In the genomic region with DNA sequence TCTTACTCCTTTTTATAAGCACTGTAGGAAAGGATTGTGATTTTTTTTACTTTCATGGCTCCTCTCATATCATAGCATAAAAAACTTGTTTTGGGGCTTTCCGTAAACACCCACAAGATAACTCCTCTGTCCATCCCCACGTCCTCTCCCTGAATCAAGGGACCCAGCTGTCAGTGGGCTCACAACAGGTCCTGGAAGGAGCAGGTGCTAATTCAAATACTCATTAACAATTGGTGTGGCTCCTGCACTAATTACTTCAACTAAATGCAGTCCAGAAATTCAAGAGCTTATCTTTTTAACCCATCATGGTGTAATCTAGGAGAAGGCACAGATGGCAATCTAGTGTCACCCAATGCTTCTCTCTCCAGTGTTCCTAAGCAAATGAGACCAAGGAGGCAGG, we compare ENCODE assay signal across 19 mouse cellular contexts. TPM values are rescaled to one million over a fixed set of nuclear protein-coding genes. Genes with fewer than 3 reads are reported as not detected.
DNase-seq lines count a peak whose midpoint lies in the region; ATAC-seq and TF ChIP-seq lines count a peak whose summit lies in the region.
"Had no signal": no experiment of that assay in that cellular context is flagged by ENCODE, and none has a peak within 500 bp of the region (broad histone marks: within the 10 kb centered on the region; RNA-seq: fewer than 3 reads in every experiment).

No protein-coding gene starts in this region.

- no peaks in the 10 kb centered on the region for H3K27me3 ChIP-seq in forebrain, embryonic 11.5 days (ENCODE audit: control insufficient read depth, insufficient read depth, low read length)
- no peaks in the 10 kb centered on the region for H3K27me3 ChIP-seq in forebrain, embryonic 10.5 days (ENCODE audit: poor library complexity, severe bottlenecking)
- H3K27me3 ChIP-seq in hindbrain, embryonic 12.5 days = no peaks in the 10 kb centered on the region
- H3K27me3 ChIP-seq in hindbrain, embryonic 10.5 days (ENCODE audit: insufficient read depth, poor library complexity, severe bottlenecking) = no peaks in the 10 kb centered on the region
- H3K27me3 ChIP-seq in midbrain, postnatal 0 days (ENCODE audit: insufficient read depth, low read length) = no peaks in the 10 kb centered on the region
- H3K27me3 ChIP-seq in midbrain, embryonic 15.5 days (replicated peaks) = no peaks in the 10 kb centered on the region
- H3K27me3 ChIP-seq: heart, embryonic 13.5 days; hindbrain, embryonic 15.5 days had no signal

- DNase-seq in forebrain, embryonic 11.5 days (ENCODE audit: low spot score) = no peak
- DNase-seq in forebrain, embryonic 10.5 days (ENCODE audit: extremely low spot score, low spot score) = no peak
- DNase-seq in hindbrain, embryonic 10.5 days (ENCODE audit: low spot score) = no peak
- peak; percentile 6 for DNase-seq in midbrain, postnatal 0 days (ENCODE audit: low spot score)
- no peak for DNase-seq in kidney, postnatal 10 days
- DNase-seq: adrenal gland, postnatal 10 days; cerebellum, adult 18-20 months; cerebellum, adult 9-11 months; gastrocnemius, postnatal 36 days; heart, adult 11 months; heart, postnatal 36 days had no signal

- H3K4me3 ChIP-seq in forebrain, embryonic 11.5 days (ENCODE audit: low read depth, low read length) = no peak overlapping the region
- H3K4me3 ChIP-seq in forebrain, embryonic 10.5 days = no peak overlapping the region
- no peak overlapping the region for H3K4me3 ChIP-seq in hindbrain, embryonic 12.5 days
- H3K4me3 ChIP-seq in hindbrain, embryonic 10.5 days = no peak overlapping the region
- no peak overlapping the region for H3K4me3 ChIP-seq in midbrain, postnatal 0 days (ENCODE audit: low read depth, low read length)
- H3K4me3 ChIP-seq in midbrain, embryonic 15.5 days = no peak overlapping the region
- H3K4me3 ChIP-seq: embryonic facial prominence, embryonic 10.5 days; heart, embryonic 13.5 days; hindbrain, embryonic 15.5 days had no signal

- no peaks in the 10 kb centered on the region for H3K4me1 ChIP-seq in forebrain, embryonic 11.5 days (replicated peaks; ENCODE audit: control insufficient read depth, insufficient read depth, low read length)
- H3K4me1 ChIP-seq in forebrain, embryonic 10.5 days = peaks cover 4% of the 10 kb centered on the region; the same call in 1 of the 2 replicates
- no peaks in the 10 kb centered on the region for H3K4me1 ChIP-seq in hindbrain, embryonic 12.5 days
- H3K4me1 ChIP-seq in hindbrain, embryonic 10.5 days (replicated peaks) = no peaks in the 10 kb centered on the region
- no peaks in the 10 kb centered on the region for H3K4me1 ChIP-seq in midbrain, postnatal 0 days (ENCODE audit: insufficient read depth, low read length)
- no peaks in the 10 kb centered on the region for H3K4me1 ChIP-seq in midbrain, embryonic 15.5 days
- H3K4me1 ChIP-seq: embryonic facial prominence, embryonic 10.5 days; heart, embryonic 13.5 days; hindbrain, embryonic 15.5 days had no signal

- no peak overlapping the region for H3K9ac ChIP-seq in forebrain, embryonic 11.5 days (ENCODE audit: low read length)
- no peak overlapping the region for H3K9ac ChIP-seq in hindbrain, embryonic 12.5 days
- no peak overlapping the region for H3K9ac ChIP-seq in midbrain, postnatal 0 days (replicated peaks; ENCODE audit: low read length, poor library complexity, severe bottlenecking)
- H3K9ac ChIP-seq in midbrain, embryonic 15.5 days = no peak overlapping the region
- H3K9ac ChIP-seq: heart, embryonic 13.5 days; hindbrain, embryonic 15.5 days had no signal

- no peaks in the 10 kb centered on the region for H3K9me3 ChIP-seq in forebrain, embryonic 11.5 days (ENCODE audit: control insufficient read depth, low read length)
- no peaks in the 10 kb centered on the region for H3K9me3 ChIP-seq in forebrain, embryonic 10.5 days
- H3K9me3 ChIP-seq in hindbrain, embryonic 12.5 days (replicated peaks) = no peaks in the 10 kb centered on the region
- H3K9me3 ChIP-seq in hindbrain, embryonic 10.5 days = no peaks in the 10 kb centered on the region
- no peaks in the 10 kb centered on the region for H3K9me3 ChIP-seq in midbrain, postnatal 0 days (ENCODE audit: low read length)
- no peaks in the 10 kb centered on the region for H3K9me3 ChIP-seq in midbrain, embryonic 15.5 days
- H3K9me3 ChIP-seq: embryonic facial prominence, embryonic 10.5 days; heart, embryonic 13.5 days; hindbrain, embryonic 15.5 days had no signal

- H3K36me3 ChIP-seq in forebrain, embryonic 11.5 days (ENCODE audit: control insufficient read depth, insufficient read depth, low read length) = no peaks in the 10 kb centered on the region
- no peaks in the 10 kb centered on the region for H3K36me3 ChIP-seq in forebrain, embryonic 10.5 days (replicated peaks)
- no peaks in the 10 kb centered on the region for H3K36me3 ChIP-seq in hindbrain, embryonic 12.5 days
- H3K36me3 ChIP-seq in hindbrain, embryonic 10.5 days = no peaks in the 10 kb centered on the region
- no peaks in the 10 kb centered on the region for H3K36me3 ChIP-seq in midbrain, postnatal 0 days (ENCODE audit: insufficient read depth, low read length)
- no peaks in the 10 kb centered on the region for H3K36me3 ChIP-seq in midbrain, embryonic 15.5 days (replicated peaks)
- H3K36me3 ChIP-seq: embryonic facial prominence, embryonic 10.5 days; heart, embryonic 13.5 days; hindbrain, embryonic 15.5 days had no signal

- H3K4me2 ChIP-seq in forebrain, embryonic 11.5 days (ENCODE audit: low read depth, low read length, severe bottlenecking) = no peak overlapping the region
- no peak overlapping the region for H3K4me2 ChIP-seq in hindbrain, embryonic 12.5 days (replicated peaks)
- H3K4me2 ChIP-seq in midbrain, postnatal 0 days (ENCODE audit: low read depth, low read length, poor library complexity, severe bottlenecking) = no peak overlapping the region
- no peak overlapping the region for H3K4me2 ChIP-seq in midbrain, embryonic 15.5 days
- H3K4me2 ChIP-seq: heart, embryonic 13.5 days; hindbrain, embryonic 15.5 days had no signal

- ATAC-seq in forebrain, embryonic 11.5 days (replicated peaks; ENCODE audit: low FRiP score) = peak; percentile 55; the same call in 1 of the 2 replicates
- ATAC-seq in hindbrain, embryonic 12.5 days (ENCODE audit: low FRiP score) = peak; percentile 54; the same call in 1 of the 2 replicates
- ATAC-seq in midbrain, postnatal 0 days (ENCODE audit: low FRiP score) = no peak
- ATAC-seq in midbrain, embryonic 15.5 days (replicated peaks) = no peak

- 65% methylated on average over 2 of the region's 2 CpGs for WGBS in forebrain, embryonic 11.5 days
- 80% methylated on average over 2 of the region's 2 CpGs for WGBS in forebrain, embryonic 10.5 days
- 60% methylated on average over 2 of the region's 2 CpGs for WGBS in hindbrain, embryonic 12.5 days
- WGBS in hindbrain, embryonic 10.5 days = 79% methylated on average over 2 of the region's 2 CpGs
- 70% methylated on average over 2 of the region's 2 CpGs for WGBS in midbrain, postnatal 0 days
- WGBS in midbrain, embryonic 15.5 days = 62% methylated on average over 2 of the region's 2 CpGs

- H3K27ac ChIP-seq in forebrain, embryonic 11.5 days (ENCODE audit: low read depth, low read length) = no peak overlapping the region
- no peak overlapping the region for H3K27ac ChIP-seq in forebrain, embryonic 10.5 days
- no peak overlapping the region for H3K27ac ChIP-seq in hindbrain, embryonic 12.5 days
- no peak overlapping the region for H3K27ac ChIP-seq in hindbrain, embryonic 10.5 days
- H3K27ac ChIP-seq in midbrain, postnatal 0 days (ENCODE audit: low read depth, low read length) = no peak overlapping the region
- no peak overlapping the region for H3K27ac ChIP-seq in midbrain, embryonic 15.5 days
- H3K27ac ChIP-seq: embryonic facial prominence, embryonic 10.5 days; heart, embryonic 13.5 days; hindbrain, embryonic 15.5 days had no signal

- TF ChIP-seq CTCF in midbrain, postnatal 0 days (IDR thresholded peaks at IDR 0.05) = no peak

RNA-seq across cellular contexts. Expression of gene Elavl4, which starts 8.9 kb away (rescaled TPM):
- 130 and 133 TPM in 2 replicates for polyA plus RNA-seq in forebrain, embryonic 11.5 days (2014; fragmentation: Nextera tagmentation; extraction: Ambion mirVana)
- polyA plus RNA-seq in forebrain, embryonic 10.5 days (2016; fragmentation: Nextera tagmentation; extraction: Ambion mirVana) = 47.6 and 59.6 TPM in 2 replicates
- 280 and 297 TPM in 2 replicates for polyA plus RNA-seq in hindbrain, embryonic 12.5 days (2016; fragmentation: Nextera tagmentation; extraction: Ambion mirVana)
- polyA plus RNA-seq in hindbrain, embryonic 10.5 days (2016; fragmentation: Nextera tagmentation; extraction: Ambion mirVana) = 196 and 220 TPM in 2 replicates
- total RNA-seq in midbrain, postnatal 0 days (2014; rRNA removed) = 119 and 149 TPM in 2 replicates
- 259 and 267 TPM in 2 replicates for polyA plus RNA-seq in midbrain, postnatal 0 days (2015; fragmentation: Nextera tagmentation; extraction: Ambion mirVana)
- polyA plus RNA-seq in midbrain, embryonic 15.5 days (2015; fragmentation: Nextera tagmentation; extraction: Ambion mirVana) = 336 and 352 TPM in 2 replicates
- total RNA-seq: gastrocnemius, adult 8-10 months; gastrocnemius, postnatal 36 days; MEL had no signal
- polyA plus RNA-seq: C2C12 had no signal

RNA-seq across cellular contexts. Expression of gene Agbl4, which starts 36.9 kb away (rescaled TPM):
- 0.97 and 1.1 TPM in 2 replicates for polyA plus RNA-seq in forebrain, embryonic 11.5 days (2014; fragmentation: Nextera tagmentation; extraction: Ambion mirVana)
- 0.44 and 0.66 TPM in 2 replicates for polyA plus RNA-seq in forebrain, embryonic 10.5 days (2016; fragmentation: Nextera tagmentation; extraction: Ambion mirVana)
- 1.5 and 2.1 TPM in 2 replicates for polyA plus RNA-seq in hindbrain, embryonic 12.5 days (2016; fragmentation: Nextera tagmentation; extraction: Ambion mirVana)
- polyA plus RNA-seq in hindbrain, embryonic 10.5 days (2016; fragmentation: Nextera tagmentation; extraction: Ambion mirVana) = 0.96 and 1.4 TPM in 2 replicates
- 6.5 and 9.2 TPM in 2 replicates for total RNA-seq in midbrain, postnatal 0 days (2014; rRNA removed)
- 3.9 and 5.0 TPM in 2 replicates for polyA plus RNA-seq in midbrain, postnatal 0 days (2015; fragmentation: Nextera tagmentation; extraction: Ambion mirVana)
- polyA plus RNA-seq in midbrain, embryonic 15.5 days (2015; fragmentation: Nextera tagmentation; extraction: Ambion mirVana) = 2.7 and 3.7 TPM in 2 replicates
- total RNA-seq: gastrocnemius, adult 8-10 months; gastrocnemius, postnatal 36 days; MEL had no signal
- polyA plus RNA-seq: C2C12 had no signal

Comparison
In these comparisons a context has a peak if more than half of its experiments do, and no peak if none do; other contexts are left out.
1. ATAC-seq: peak in forebrain, embryonic 11.5 days (single experiment) and hindbrain, embryonic 12.5 days (single experiment); none in midbrain, postnatal 0 days (single experiment) and midbrain, embryonic 15.5 days (single experiment).